Mouse (Mus musculus) macrophage (primary cell): ENCODE measurements around the gene M1ap. TPM values are rescaled to one million over a fixed set of nuclear protein-coding genes. Genes with fewer than 3 reads are reported as not detected.

Experiments
- H3K27ac ChIP-seq: fragments of 350-480 bp; formaldehyde crosslinking; 2 replicates; pipeline ENCODE4 v1.9.0; 2021
- H3K36me3 ChIP-seq: fragments of 350-480 bp; formaldehyde crosslinking; 2 replicates; pipeline ENCODE4 v1.9.0; 2021; ENCODE audit errors: inconsistent target
- H3K4me3 ChIP-seq: fragments of 350-480 bp; formaldehyde crosslinking; 2 replicates; pipeline ENCODE4 v1.9.0; 2021; ENCODE audit errors: inconsistent target
- H3K79me2 ChIP-seq: fragments of 350-480 bp; formaldehyde crosslinking; 2 replicates; pipeline ENCODE4 v1.9.0; 2021; ENCODE audit errors: inconsistent target
- whole genome bisulfite sequencing: methylation state at CpG from one replicate; pipeline ENCODE4 v1.1.7; 2026; ENCODE audit warnings: inconsistent platforms; ENCODE audit not compliant: missing documents; 5-methylcytosine and 5-hydroxymethylcytosine counted together
- polyA plus RNA-seq: library from polyadenylated mRNA; stranded (reverse); fragments of 250-400 nt; gene quantifications from 3 replicates; pipeline ENCODE4 v1.2.4, GENCODE M21; 2018; ENCODE audit warnings: inconsistent platforms

M1ap gene
- polyA plus RNA-seq, 1 experiment from 2014 or later, result 1.2 TPM

DNA sequence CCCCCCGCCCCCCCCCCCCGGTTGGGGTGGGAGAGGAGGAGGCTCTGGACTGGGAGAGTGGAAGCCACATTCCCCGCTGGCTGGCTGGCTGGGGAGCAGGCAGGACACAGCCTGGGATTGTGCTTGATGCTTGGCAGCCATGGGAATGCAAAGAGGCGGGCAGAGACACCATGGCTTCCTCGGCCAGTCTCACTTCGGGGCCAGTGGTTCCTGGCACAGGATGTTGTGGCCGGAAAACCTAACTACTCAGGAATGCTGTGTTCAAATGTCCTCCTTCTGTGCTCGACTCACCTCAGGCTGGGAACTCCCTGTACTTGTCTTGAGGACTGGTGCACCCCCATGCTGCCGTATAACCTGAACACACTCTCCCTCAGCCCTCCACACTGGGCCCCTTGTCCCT, 81.0 kb downstream of the M1ap start:
- H3K79me2 ChIP-seq, result peaks cover 19% of the 10 kb centered on the region
- H3K27ac ChIP-seq, result no peak overlapping the region
- no peak overlapping the region for H3K4me3 ChIP-seq
- H3K36me3 ChIP-seq, result peaks cover 24% of the 10 kb centered on the region; the same call in 1 of the 2 replicates
- 55% methylated on average over 7 of the region's 9 CpGs for WGBS

DNA sequence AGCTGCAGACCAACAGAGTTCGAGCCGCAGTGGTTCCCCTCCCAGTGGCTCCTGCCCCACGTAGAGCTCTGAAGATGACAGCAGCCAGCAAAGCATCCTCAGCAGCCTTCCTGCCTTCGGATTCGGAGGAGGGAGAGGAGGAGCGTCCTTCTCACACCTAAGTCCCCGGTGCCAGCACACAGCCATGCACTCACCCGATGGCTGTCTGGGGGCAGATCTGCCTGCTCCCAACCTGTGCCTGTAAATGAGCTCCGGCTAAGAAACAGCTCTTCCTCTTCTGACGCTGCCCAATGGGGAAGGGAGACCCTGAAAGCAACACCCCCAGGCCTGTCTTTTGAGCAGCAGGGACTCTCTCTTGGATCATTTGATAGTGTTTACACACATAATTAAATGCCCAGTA, 83.1 kb downstream of the M1ap start:
- Histone ChIP-seq H3K27ac (no peak overlapping the region), H3K4me3 (no peak overlapping the region), H3K36me3 (peaks cover 24% of the 10 kb centered on the region; the same call in 1 of the 2 replicates), H3K79me2 (peaks cover 25% of the 10 kb centered on the region)
- WGBS, result 90% methylated on average over 10 of the region's 10 CpGs

DNA sequence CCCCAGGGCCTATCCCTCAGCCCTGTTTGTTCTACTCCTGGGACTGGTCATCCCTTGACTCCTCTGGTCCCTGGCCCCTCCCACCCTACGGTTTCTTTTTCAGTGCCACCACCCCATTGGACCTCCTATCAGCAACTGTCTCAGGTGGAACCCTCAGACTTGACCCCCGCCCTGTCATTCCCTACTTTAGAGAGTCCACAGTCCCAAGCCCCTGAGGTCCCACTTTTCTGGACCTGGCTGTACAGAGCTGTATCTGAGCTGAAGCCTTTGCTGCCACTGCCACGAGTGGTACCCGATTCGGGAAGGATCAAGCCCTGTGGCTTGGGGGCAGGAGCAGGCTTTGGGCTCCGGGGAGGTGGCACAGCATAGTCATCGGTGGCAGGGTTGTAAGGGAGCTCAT, 84.4 kb downstream of the M1ap start:
- H3K4me3 ChIP-seq, result no peak overlapping the region
- H3K79me2 ChIP-seq, result peaks cover 25% of the 10 kb centered on the region
- peaks cover 24% of the 10 kb centered on the region; the same call in 1 of the 2 replicates for H3K36me3 ChIP-seq
- H3K27ac ChIP-seq, result no peak overlapping the region
- WGBS, result 91% methylated on average over 7 of the region's 7 CpGs

GRCm38 (mm10) chr6:83031921-83032590, 85.4 kb downstream of the M1ap start:
- H3K27ac ChIP-seq, result peak overlapping the region; percentile 95
- WGBS, result 78% methylated on average over 16 of the region's 18 CpGs
- H3K36me3 ChIP-seq, result peaks cover 24% of the 10 kb centered on the region; the same call in 1 of the 2 replicates
- H3K4me3 ChIP-seq, result peak overlapping the region; percentile 99
- peaks cover 25% of the 10 kb centered on the region for H3K79me2 ChIP-seq

GRCm38 (mm10) chr6:83032769-83033191, 86.1 kb downstream of the M1ap start:
- Histone ChIP-seq H3K79me2 (peaks cover 25% of the 10 kb centered on the region), H3K4me3 (peak overlapping the region; percentile 99), H3K36me3 (peaks cover 24% of the 10 kb centered on the region; the same call in 1 of the 2 replicates), H3K27ac (peak overlapping the region; percentile 95)
- 1% methylated on average over 31 of the region's 31 CpGs for WGBS

GRCm38 (mm10) chr6:83033249-83034185, 86.8 kb downstream of the M1ap start, which contains the start of the genes Dok1 and Loxl3:
Gene Dok1, minus strand, starts transcription at chr6:83033471.
Gene Loxl3, plus strand, starts transcription at chr6:83034173.
- 3% methylated on average over 44 of the region's 51 CpGs for WGBS
- Histone ChIP-seq H3K79me2 (peaks cover 25% of the 10 kb centered on the region), H3K4me3 (peak within 1 kb of the TSS; percentile 99), H3K27ac (peak within 1 kb of the TSS; percentile 95), H3K36me3 (peaks cover 24% of the 10 kb centered on the region; the same call in 1 of the 2 replicates)

DNA sequence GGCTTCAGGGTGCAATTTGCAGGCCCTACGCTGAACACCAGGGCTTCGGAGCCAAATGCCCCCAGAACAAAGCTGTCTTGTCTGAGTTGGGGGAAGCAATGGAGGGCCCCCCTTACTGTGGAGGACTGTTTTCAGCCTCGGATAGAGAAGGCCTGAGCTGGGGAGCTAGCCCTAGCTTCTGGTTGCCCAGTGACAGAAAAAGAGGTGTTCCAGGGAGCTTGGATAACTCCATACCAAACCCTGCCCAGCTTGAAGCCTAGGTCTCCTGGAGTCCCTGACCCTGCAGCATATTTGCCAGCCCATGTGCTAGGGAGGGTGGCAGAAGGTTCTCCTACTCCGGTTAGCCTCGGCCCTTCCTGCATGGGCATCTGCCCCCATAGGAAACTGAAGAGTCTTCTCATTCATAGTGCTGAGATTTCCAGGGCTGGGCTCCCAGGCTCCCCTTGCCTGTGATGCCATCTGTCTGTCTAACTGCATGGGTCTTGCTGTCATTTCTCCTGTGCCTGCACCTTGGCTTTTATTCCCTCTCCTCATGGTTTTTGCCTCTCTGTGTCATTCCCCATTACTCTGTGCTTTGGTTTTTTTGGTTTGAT, 87.9 kb downstream of the M1ap start:
- Histone ChIP-seq H3K4me3 (peak overlapping the region; percentile 99), H3K79me2 (peaks cover 25% of the 10 kb centered on the region), H3K36me3 (peaks cover 24% of the 10 kb centered on the region; the same call in 1 of the 2 replicates), H3K27ac (0 out of 2 replicates have a peak overlapping the region, but pooled peaks have one; percentile 95)
- WGBS, result 95% methylated on average over 5 of the region's 5 CpGs

DNA sequence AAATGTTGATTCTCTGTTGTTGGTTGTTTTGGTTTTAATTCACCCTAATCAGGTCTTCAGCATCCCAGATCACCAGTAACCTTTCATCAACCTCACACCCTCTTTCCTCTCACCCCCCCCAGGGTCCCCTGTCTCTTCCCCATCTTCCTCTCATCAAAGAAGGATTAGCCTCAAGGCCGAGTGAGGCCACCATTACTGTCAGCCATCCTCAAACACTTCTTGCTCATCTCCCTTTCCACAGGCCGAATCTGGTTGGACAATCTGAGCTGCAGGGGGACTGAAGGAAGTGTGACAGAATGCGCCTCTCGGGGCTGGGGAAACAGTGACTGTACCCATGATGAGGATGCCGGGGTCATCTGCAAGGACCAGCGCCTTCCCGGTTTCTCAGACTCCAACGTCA, 90.5 kb downstream of the M1ap start:
- WGBS, result 86% methylated on average over 8 of the region's 8 CpGs
- H3K79me2 ChIP-seq, result peaks cover 23% of the 10 kb centered on the region
- H3K36me3 ChIP-seq, result no peaks in the 10 kb centered on the region
- no peak overlapping the region for H3K27ac ChIP-seq
- H3K4me3 ChIP-seq, result no peak overlapping the region

DNA sequence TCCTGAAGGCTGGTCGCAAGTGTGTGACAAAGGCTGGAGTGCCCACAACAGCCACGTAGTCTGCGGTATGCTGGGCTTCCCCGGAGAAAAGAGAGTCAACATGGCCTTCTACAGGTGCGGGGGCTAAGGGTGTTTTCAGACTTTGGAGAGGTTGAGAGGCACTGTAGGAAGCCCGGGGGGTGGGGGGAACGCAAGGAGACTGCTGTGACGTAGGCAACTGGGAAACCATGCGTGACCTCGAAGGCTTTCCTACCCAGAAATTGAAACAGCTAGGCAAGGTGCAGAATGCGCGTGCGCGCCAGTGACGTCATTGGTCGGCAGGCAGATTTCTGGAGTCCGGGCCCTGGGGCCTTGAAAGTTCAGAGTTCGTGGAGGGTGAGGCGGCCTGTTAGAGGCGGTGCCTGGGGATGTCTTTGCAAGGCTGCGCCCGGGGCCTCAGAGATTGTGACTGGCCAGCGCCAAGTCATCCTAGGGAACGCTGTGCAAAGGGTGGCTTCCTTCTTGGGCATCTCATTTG, 91.9 kb downstream of the M1ap start:
- H3K27ac ChIP-seq, result peak overlapping the region; percentile 19
- H3K36me3 ChIP-seq, result no peaks in the 10 kb centered on the region
- H3K79me2 ChIP-seq, result peaks cover 16% of the 10 kb centered on the region; the same call in 1 of the 2 replicates
- 29% methylated on average over 22 of the region's 24 CpGs for WGBS
- H3K4me3 ChIP-seq, result no peak overlapping the region

GRCm38 (mm10) chr6:83040601-83041000, 93.9 kb downstream of the M1ap start:
- WGBS, result 71% methylated on average over 5 of the region's 5 CpGs
- Histone ChIP-seq H3K36me3 (no peaks in the 10 kb centered on the region), H3K79me2 (peaks cover 16% of the 10 kb centered on the region; the same call in 1 of the 2 replicates), H3K27ac (peak overlapping the region; percentile 68), H3K4me3 (peak overlapping the region; percentile 8; the same call in 1 of the 2 replicates)

GRCm38 (mm10) chr6:83043561-83043960, 96.9 kb downstream of the M1ap start:
- Histone ChIP-seq H3K4me3 (no peak overlapping the region), H3K27ac (peak overlapping the region; percentile 96), H3K79me2 (peaks cover 16% of the 10 kb centered on the region; the same call in 1 of the 2 replicates), H3K36me3 (no peaks in the 10 kb centered on the region)
- WGBS, result 75% methylated on average over 6 of the region's 6 CpGs

DNA sequence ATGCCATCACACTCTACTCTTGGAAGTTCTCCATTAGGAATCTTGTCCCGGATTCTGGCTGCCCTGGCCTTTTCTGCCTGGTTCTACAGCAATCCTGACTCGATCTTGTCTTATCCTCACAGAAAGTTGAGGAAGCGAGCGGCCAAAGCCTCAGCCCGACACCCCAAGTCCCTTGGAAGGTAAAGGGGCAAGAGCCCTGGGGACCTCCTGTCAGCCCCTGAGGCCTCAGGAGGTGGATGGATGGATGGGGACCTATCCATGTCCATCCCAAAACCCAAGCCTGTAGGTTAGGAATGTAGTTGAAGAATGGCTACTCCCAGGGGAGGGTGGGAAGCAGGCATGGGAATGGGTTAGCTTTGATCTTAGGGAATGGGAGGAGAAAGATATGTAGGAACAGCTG, 97.3 kb downstream of the M1ap start:
- Histone ChIP-seq H3K79me2 (peaks cover 16% of the 10 kb centered on the region; the same call in 1 of the 2 replicates), H3K27ac (peak overlapping the region; percentile 96), H3K36me3 (no peaks in the 10 kb centered on the region), H3K4me3 (no peak overlapping the region)
- 92% methylated on average over 5 of the region's 5 CpGs for WGBS

- Histone ChIP-seq H3K79me2 (peaks cover 16% of the 10 kb centered on the region; the same call in 1 of the 2 replicates), H3K36me3 (no peaks in the 10 kb centered on the region), H3K27ac (peak overlapping the region; percentile 96), H3K4me3 (no peak overlapping the region)
- 35% methylated on average over 8 of the region's 9 CpGs for WGBS
These were observed 98.0 kb downstream of the M1ap start for GRCm38 (mm10) chr6:83044742-83045141.

- H3K79me2 ChIP-seq, result peaks cover 33% of the 10 kb centered on the region
- peaks cover 14% of the 10 kb centered on the region; the same call in 1 of the 2 replicates for H3K36me3 ChIP-seq
- 93% methylated on average over 10 of the region's 10 CpGs for WGBS
- no peak overlapping the region for H3K4me3 ChIP-seq
- H3K27ac ChIP-seq, result no peak overlapping the region
These were observed 102.7 kb downstream of the M1ap start for GRCm38 (mm10) chr6:83049367-83049766.
